Mouse (Mus musculus) MEL (cell line): ENCODE results near the gene Ffar1. TPM values are rescaled to one million over a fixed set of nuclear protein-coding genes. Genes with fewer than 3 reads are reported as not detected.

Source experiments
- DNase-seq: peaks from one replicate; pipeline ENCODE4 v3.0.0; 2011; ENCODE audit warnings: low read depth, low spot score
- H3K27ac ChIP-seq: 2 replicates; pipeline ENCODE4 v1.5.1; 2012; ENCODE audit warnings: low read depth, mild to moderate bottlenecking, control low read depth, low read length, moderate library complexity; ENCODE audit not compliant: control insufficient read depth
- H3K27me3 ChIP-seq, 2 experiments: fragments of 150-350 bp in 1 of 2; sonication (generic) in 1 of 2; 2 replicates each; pipeline ENCODE4 v1.6.1; 2012; ENCODE audit warnings: low read length in 2 of 2, mild to moderate bottlenecking in 2 of 2, improper control_type of control experiment in 1 of 2, moderate library complexity in 1 of 2; ENCODE audit not compliant: insufficient read depth in 2 of 2, control insufficient read depth in 1 of 2
- H3K36me3 ChIP-seq, 2 experiments: 2 replicates each; pipeline ENCODE4 v1.6.1; 2012 to 2014; ENCODE audit warnings: low read length in 2 of 2, improper control_type of control experiment in 1 of 2, inconsistent platforms in 1 of 2, mild to moderate bottlenecking in 1 of 2; ENCODE audit not compliant: insufficient read depth in 2 of 2, control insufficient read depth in 1 of 2
- H3K4me1 ChIP-seq, 2 experiments: fragments of 150-350 bp in 1 of 2; sonication (generic) in 1 of 2; 2 replicates each; pipeline ENCODE4 v1.6.1; 2012; ENCODE audit warnings: low read length in 2 of 2, improper control_type of control experiment in 1 of 2, mild to moderate bottlenecking in 1 of 2; ENCODE audit not compliant: insufficient read depth in 2 of 2, control insufficient read depth in 1 of 2
- H3K4me3 ChIP-seq, 2 experiments: fragments of 150-350 bp in 1 of 2; sonication (generic) in 1 of 2; 2 replicates each; pipeline ENCODE4 v1.5.1; 2012; ENCODE audit warnings: low read depth in 2 of 2, low read length in 2 of 2, mild to moderate bottlenecking in 2 of 2, moderate library complexity in 2 of 2, control low read depth in 1 of 2, improper control_type of control experiment in 1 of 2; ENCODE audit not compliant: control insufficient read depth in 1 of 2, insufficient read depth in 1 of 2
- H3K79me2 ChIP-seq: 2 replicates; pipeline ENCODE4 v1.6.1; 2012; ENCODE audit warnings: mild to moderate bottlenecking, low read length, moderate library complexity; ENCODE audit not compliant: control insufficient read depth, poor library complexity, insufficient read depth
- H3K9ac ChIP-seq: 2 replicates; pipeline ENCODE4 v1.6.1; 2012; ENCODE audit warnings: low read depth, mild to moderate bottlenecking, control low read depth, low read length, moderate library complexity; ENCODE audit not compliant: control insufficient read depth, poor library complexity, severe bottlenecking
- H3K9me3 ChIP-seq: fragments of 150-350 bp; sonication (generic); replicated peaks from 2 replicates; pipeline ENCODE4 v1.6.1; 2012; ENCODE audit warnings: mild to moderate bottlenecking, low read length, improper control_type of control experiment, moderate library complexity; ENCODE audit not compliant: insufficient read depth
- BHLHE40 ChIP-seq: IDR thresholded peaks from 2 replicates; pipeline ENCODE4 v1.6.1; 2012; ENCODE audit warnings: low read depth, mild to moderate bottlenecking, inconsistent platforms, low read length, improper control_type of control experiment, borderline replicate concordance
- CTCF ChIP-seq, 3 experiments: IDR thresholded peaks in 2 of 3; conservative IDR thresholded peaks in 1 of 3; 2 replicates each; pipeline ENCODE4 v1.5.1; 2011 to 2012; ENCODE audit warnings: low read length in 3 of 3, low read depth in 2 of 3, mild to moderate bottlenecking in 2 of 3, improper control_type of control experiment in 1 of 3, inconsistent platforms in 1 of 3, mixed read lengths in 1 of 3, moderate library complexity in 1 of 3; ENCODE audit not compliant: control insufficient read depth in 1 of 3, insufficient read depth in 1 of 3, poor library complexity in 1 of 3, severe bottlenecking in 1 of 3
- GABPA ChIP-seq: IDR thresholded peaks from 2 replicates; pipeline ENCODE4 v1.6.1; 2012; ENCODE audit warnings: low read depth, mild to moderate bottlenecking, inconsistent platforms, low read length, improper control_type of control experiment, moderate library complexity
- HCFC1 ChIP-seq: IDR thresholded peaks from 2 replicates; pipeline ENCODE4 v1.6.1; 2012; ENCODE audit warnings: low read depth, mild to moderate bottlenecking, inconsistent platforms, low read length, improper control_type of control experiment, moderate library complexity
- MAZ ChIP-seq: IDR thresholded peaks from 2 replicates; pipeline ENCODE4 v1.6.1; 2012; ENCODE audit warnings: low read depth, mild to moderate bottlenecking, inconsistent platforms, low read length, improper control_type of control experiment
- MXI1 ChIP-seq: IDR thresholded peaks from 2 replicates; pipeline ENCODE4 v1.6.1; 2011; ENCODE audit warnings: mild to moderate bottlenecking, low read depth, low read length, improper control_type of control experiment
- MYB ChIP-seq: IDR thresholded peaks from 2 replicates; pipeline ENCODE4 v1.6.1; 2011; ENCODE audit warnings: mild to moderate bottlenecking, low read depth, low read length, improper control_type of control experiment
- POLR2AphosphoS2 ChIP-seq: IDR thresholded peaks from 2 replicates; pipeline ENCODE4 v1.6.1; 2011; ENCODE audit warnings: low read length, improper control_type of control experiment
- POLR2AphosphoS5 ChIP-seq: IDR thresholded peaks from 2 replicates; pipeline ENCODE4 v1.6.1; 2012; ENCODE audit warnings: low read depth, borderline replicate concordance, mild to moderate bottlenecking, inconsistent platforms, low read length, moderate library complexity, mixed read lengths
- RAD21 ChIP-seq: IDR thresholded peaks from 2 replicates; pipeline ENCODE4 v1.6.1; 2011; ENCODE audit warnings: mild to moderate bottlenecking, low read depth, low read length, improper control_type of control experiment
- SMC3 ChIP-seq: IDR thresholded peaks from 2 replicates; pipeline ENCODE4 v1.6.1; 2011; ENCODE audit warnings: low read depth, low read length, improper control_type of control experiment
- TBP ChIP-seq: IDR thresholded peaks from 2 replicates; pipeline ENCODE4 v1.8.0; 2011; ENCODE audit warnings: low read depth, low read length, improper control_type of control experiment
- USF2 ChIP-seq, 2 experiments: IDR thresholded peaks; 2 replicates each; pipeline ENCODE4 v1.6.1; 2011 to 2012; ENCODE audit warnings: improper control_type of control experiment in 2 of 2, low read length in 2 of 2, borderline replicate concordance in 1 of 2, inconsistent platforms in 1 of 2, low read depth in 1 of 2, mild to moderate bottlenecking in 1 of 2; ENCODE audit not compliant: insufficient read depth in 1 of 2
- ZC3H11A ChIP-seq: IDR thresholded peaks from 2 replicates; pipeline ENCODE4 v1.6.1; 2012; ENCODE audit warnings: low read depth, mild to moderate bottlenecking, inconsistent platforms, low read length, improper control_type of control experiment
- polyA plus RNA-seq, 2 experiments: library from polyadenylated mRNA; stranded (reverse) in 1 of 2; unstranded in 1 of 2; fragments of >175 nt in 1 of 2; fragments of >200 nt in 1 of 2; gene quantifications; 2 replicates each; pipeline versions ENCODE4 v1.2.1 to v1.2.4; 2012; ENCODE audit warnings: low replicate concordance in 2 of 2, low read depth in 1 of 2; ENCODE audit not compliant: insufficient read length in 2 of 2, insufficient read depth in 1 of 2, missing spikeins in 1 of 2
- total RNA-seq: library from RNA; depleted of rRNA; stranded (reverse); fragments of 300-350 nt; gene quantifications from 2 replicates; pipeline ENCODE4 v1.2.3, GENCODE M21; 2012; rRNA removed

Gene Ffar1
- total and polyA plus RNA-seq, 3 experiments, result not detected

- Histone ChIP-seq H3K9me3 (no peaks in the 10 kb centered on the region), H3K4me3 (no peak overlapping the region), H3K36me3 (no peaks in the 10 kb centered on the region), H3K4me1 (no peaks in the 10 kb centered on the region), H3K9ac (no peak overlapping the region), H3K79me2 (no peaks in the 10 kb centered on the region), H3K27me3 (peaks cover 0 to 1% of the 10 kb centered on the region in 2 experiments; a peak in 2 of 4 replicates), H3K27ac (no peak overlapping the region)
- no peak for DNase-seq
- no peak for TF ChIP-seq TBP
- no peak for TF ChIP-seq MYB
- no peak for TF ChIP-seq MXI1
- no peak for TF ChIP-seq USF2 (IDR thresholded peaks at IDR 0.05; ENCODE audit: borderline replicate concordance in 1 of 2, insufficient read depth in 1 of 2, low read depth in 1 of 2, low read length in 2 of 2)
- TF ChIP-seq CTCF (IDR thresholded peaks at IDR 0.05 in 2 of 3, conservative IDR thresholded peaks at IDR 0.05 in 1 of 3; ENCODE audit: control insufficient read depth in 1 of 3, insufficient read depth in 1 of 3, low read depth in 2 of 3, low read length in 3 of 3, poor library complexity in 1 of 3, severe bottlenecking in 1 of 3), result no peak
- no peak for TF ChIP-seq RAD21
- TF ChIP-seq POLR2AphosphoS5, result no peak
- TF ChIP-seq HCFC1, result no peak
- no peak for TF ChIP-seq ZC3H11A
- no peak for TF ChIP-seq GABPA
- TF ChIP-seq BHLHE40, result no peak
- TF ChIP-seq MAZ, result no peak
These were observed 49.5 kb downstream of the Ffar1 start for GRCm38 (mm10) chr7:30811757-30812290.

- Histone ChIP-seq H3K36me3 (no peaks in the 10 kb centered on the region), H3K27me3 (no peaks in the 10 kb centered on the region; a peak in 2 of 4 replicates), H3K9ac (no peak overlapping the region), H3K9me3 (no peaks in the 10 kb centered on the region), H3K27ac (no peak overlapping the region), H3K4me1 (no peaks in the 10 kb centered on the region), H3K79me2 (no peaks in the 10 kb centered on the region), H3K4me3 (no peak overlapping the region)
- TF ChIP-seq RAD21 (peak; percentile 79), POLR2AphosphoS2 (no peak), ZC3H11A (peak; percentile 90), CTCF (IDR thresholded peaks at IDR 0.05 in 2 of 3, conservative IDR thresholded peaks at IDR 0.05 in 1 of 3; ENCODE audit: control insufficient read depth in 1 of 3, insufficient read depth in 1 of 3, low read depth in 2 of 3, low read length in 3 of 3, poor library complexity in 1 of 3, severe bottlenecking in 1 of 3) (peak; percentile 56 to 82 (median 73)), SMC3 (peak; percentile 90)
- DNase-seq, result peak; percentile 67
These were observed 51.0 kb downstream of the Ffar1 start for GRCm38 (mm10) chr7:30810319-30810718.

Other genes with a start within 250 kb of the Ffar1 start
- gene Upk1a, start 248.7 kb downstream of the Ffar1 start, total RNA-seq, result 0.42 and 0.54 TPM in 2 replicates
- gene Upk1a, start 248.7 kb downstream of the Ffar1 start, polyA plus RNA-seq, result 1 to 10 TPM in 1 of 2 experiments, not detected in 1; 1.6 TPM
- gene Cox6b1, start 235.4 kb downstream of the Ffar1 start, total RNA-seq, result 566 and 611 TPM in 2 replicates
- 100 to 1,000 TPM in 1 of 2 experiments, not detected in 1; 799 TPM for gene Cox6b1, start 235.4 kb downstream of the Ffar1 start, polyA plus RNA-seq
- gene Etv2, start 225.7 kb downstream of the Ffar1 start, total RNA-seq, result 0.15 TPM in 1 of 2 replicates, not detected in the other
- not detected for gene Etv2, start 225.7 kb downstream of the Ffar1 start, polyA plus RNA-seq
- 103 and 124 TPM in 2 replicates for gene Rbm42, start 211.2 kb downstream of the Ffar1 start, total RNA-seq
- 100 to 1,000 TPM in 1 of 2 experiments, not detected in 1; 129 TPM for gene Rbm42, start 211.2 kb downstream of the Ffar1 start, polyA plus RNA-seq
- gene Haus5, start 196.6 kb downstream of the Ffar1 start, total RNA-seq, result 34.3 and 35.0 TPM in 2 replicates
- gene Haus5, start 196.6 kb downstream of the Ffar1 start, polyA plus RNA-seq, result 10 to 100 TPM in 1 of 2 experiments, not detected in 1; 55.9 TPM
- gene Pmis2, start 190.0 kb downstream of the Ffar1 start, total RNA-seq, result not detected in 2 replicates
- not detected for gene Pmis2, start 190.0 kb downstream of the Ffar1 start, polyA plus RNA-seq
- gene 2200002J24Rik, start 162.6 kb downstream of the Ffar1 start, total RNA-seq, result 0.52 TPM in 1 of 2 replicates, not detected in the other
- gene 2200002J24Rik, start 162.6 kb downstream of the Ffar1 start, polyA plus RNA-seq, result 1 to 10 TPM in 1 of 2 experiments, not detected in 1; 1.2 TPM
- gene Atp4a, start 149.4 kb downstream of the Ffar1 start, total RNA-seq, result 2.7 and 3.0 TPM in 2 replicates
- gene Atp4a, start 149.4 kb downstream of the Ffar1 start, polyA plus RNA-seq, result 1 to 10 TPM in 1 of 2 experiments, not detected in 1; 1.5 TPM
- 218 and 266 TPM in 2 replicates for gene Tmem147, start 132.0 kb downstream of the Ffar1 start, total RNA-seq
- 100 to 1,000 TPM; 307 to 324 TPM for gene Tmem147, start 132.0 kb downstream of the Ffar1 start, polyA plus RNA-seq
- gene Gapdhs, start 117.9 kb downstream of the Ffar1 start, total RNA-seq, result not detected in 2 replicates
- gene Gapdhs, start 117.9 kb downstream of the Ffar1 start, polyA plus RNA-seq, result under 1 TPM in 1 of 2 experiments, not detected in 1; 0.49 TPM
- gene Sbsn, start 110.1 kb downstream of the Ffar1 start, total RNA-seq, result 1.2 TPM in 1 of 2 replicates, not detected in the other
- gene Sbsn, start 110.1 kb downstream of the Ffar1 start, polyA plus RNA-seq, result under 1 TPM in 1 of 2 experiments, not detected in 1; 0.17 TPM
- gene Dmkn, start 97.8 kb downstream of the Ffar1 start, total RNA-seq, result not detected in 2 replicates
- gene Dmkn, start 97.8 kb downstream of the Ffar1 start, polyA plus RNA-seq, result not detected
- not detected in 2 replicates for gene Krtdap, start 73.7 kb downstream of the Ffar1 start, total RNA-seq
- gene Krtdap, start 73.7 kb downstream of the Ffar1 start, polyA plus RNA-seq, result not detected
- not detected in 2 replicates for gene Ffar2, start 37.8 kb downstream of the Ffar1 start, total RNA-seq
- gene Ffar2, start 37.8 kb downstream of the Ffar1 start, polyA plus RNA-seq, result under 1 TPM in 1 of 2 experiments, not detected in 1; 0.04 TPM
- gene Ffar3, start 5.4 kb downstream of the Ffar1 start, total RNA-seq, result not detected in 2 replicates
- gene Ffar3, start 5.4 kb downstream of the Ffar1 start, polyA plus RNA-seq, result not detected
- gene Cd22, start 18.8 kb upstream of the Ffar1 start, total RNA-seq, result not detected in 2 replicates
- under 1 TPM in 1 of 2 experiments, not detected in 1; 0.07 TPM for gene Cd22, start 18.8 kb upstream of the Ffar1 start, polyA plus RNA-seq
- gene Mag, start 53.3 kb upstream of the Ffar1 start, total RNA-seq, result not detected in 2 replicates
- not detected for gene Mag, start 53.3 kb upstream of the Ffar1 start, polyA plus RNA-seq
- not detected in 2 replicates for gene Hamp2, start 63.1 kb upstream of the Ffar1 start, total RNA-seq
- gene Hamp2, start 63.1 kb upstream of the Ffar1 start, polyA plus RNA-seq, result not detected
- gene Hamp, start 82.5 kb upstream of the Ffar1 start, total RNA-seq, result not detected in 2 replicates
- gene Hamp, start 82.5 kb upstream of the Ffar1 start, polyA plus RNA-seq, result not detected
- gene Usf2, start 95.2 kb upstream of the Ffar1 start, total RNA-seq, result 34.4 and 43.0 TPM in 2 replicates
- 100 to 1,000 TPM in 1 of 2 experiments, not detected in 1; 144 TPM for gene Usf2, start 95.2 kb upstream of the Ffar1 start, polyA plus RNA-seq
- not detected in 2 replicates for gene Lsr, start 111.9 kb upstream of the Ffar1 start, total RNA-seq
- gene Lsr, start 111.9 kb upstream of the Ffar1 start, polyA plus RNA-seq, result under 1 TPM in 1 of 2 experiments, not detected in 1; 0.22 TPM
- not detected in 2 replicates for gene Fam187b, start 112.2 kb upstream of the Ffar1 start, total RNA-seq
- gene Fam187b, start 112.2 kb upstream of the Ffar1 start, polyA plus RNA-seq, result not detected
- 38.6 and 39.4 TPM in 2 replicates for gene Fxyd5, start 180.9 kb upstream of the Ffar1 start, total RNA-seq
- 10 to 100 TPM in 1 of 2 experiments, not detected in 1; 57.5 TPM for gene Fxyd5, start 180.9 kb upstream of the Ffar1 start, polyA plus RNA-seq
- gene Fxyd7, start 189.9 kb upstream of the Ffar1 start, total RNA-seq, result not detected in 2 replicates
- under 1 TPM in 1 of 2 experiments, not detected in 1; 0.11 TPM for gene Fxyd7, start 189.9 kb upstream of the Ffar1 start, polyA plus RNA-seq
- not detected in 2 replicates for gene Fxyd1, start 195.6 kb upstream of the Ffar1 start, total RNA-seq
- gene Fxyd1, start 195.6 kb upstream of the Ffar1 start, polyA plus RNA-seq, result under 1 TPM in 1 of 2 experiments, not detected in 1; 0.22 TPM
- not detected in 2 replicates for gene Lgi4, start 197.8 kb upstream of the Ffar1 start, total RNA-seq
- not detected for gene Lgi4, start 197.8 kb upstream of the Ffar1 start, polyA plus RNA-seq
- gene Fxyd3, start 215.1 kb upstream of the Ffar1 start, total RNA-seq, result not detected in 2 replicates
- gene Fxyd3, start 215.1 kb upstream of the Ffar1 start, polyA plus RNA-seq, result not detected